Mouse (Mus musculus): ENCODE results near the gene Dpf2. TPM values are rescaled to one million over a fixed set of nuclear protein-coding genes. Genes with fewer than 3 reads are reported as not detected.

The Dpf2 gene
- polyA plus RNA-seq, 1 experiment = 34.4 TPM

GRCm38 (mm10) chr19:5889211-5889610 is 23.6 kb downstream of the Dpf2 start:
- TF ChIP-seq GATA1 (IDR thresholded peaks at IDR 0.05; ENCODE audit: low read length) = no peak

GRCm38 (mm10) chr19:5887234-5887815 is 25.5 kb downstream of the Dpf2 start:
- TF ChIP-seq GATA1 (IDR thresholded peaks at IDR 0.05; ENCODE audit: low read length) = no peak

- TF ChIP-seq GATA1 (IDR thresholded peaks at IDR 0.05; ENCODE audit: low read length) = no peak
These were observed 27.0 kb downstream of the Dpf2 start for GRCm38 (mm10) chr19:5885838-5886237.

- no peak for TF ChIP-seq GATA1 (IDR thresholded peaks at IDR 0.05; ENCODE audit: low read length)
These were observed 28.9 kb downstream of the Dpf2 start for GRCm38 (mm10) chr19:5883935-5884334.

GRCm38 (mm10) chr19:5881155-5881554 is 31.7 kb downstream of the Dpf2 start:
- no peak for TF ChIP-seq GATA1 (IDR thresholded peaks at IDR 0.05; ENCODE audit: low read length)

- no peak for TF ChIP-seq GATA1 (IDR thresholded peaks at IDR 0.05; ENCODE audit: low read length)
These were observed 33.1 kb downstream of the Dpf2 start for GRCm38 (mm10) chr19:5879735-5880134.

- no peak for TF ChIP-seq GATA1 (IDR thresholded peaks at IDR 0.05; ENCODE audit: low read length)
These were observed 33.9 kb downstream of the Dpf2 start for GRCm38 (mm10) chr19:5878916-5879315.

GRCm38 (mm10) chr19:5878362-5878722 is 34.5 kb downstream of the Dpf2 start:
- TF ChIP-seq GATA1 (IDR thresholded peaks at IDR 0.05; ENCODE audit: low read length) = no peak

GRCm38 (mm10) chr19:5877618-5878361 is 35.0 kb downstream of the Dpf2 start, which contains the start of gene Slc25a45:
Gene Slc25a45, plus strand, starts transcription at chr19:5877808.
- TF ChIP-seq GATA1 (IDR thresholded peaks at IDR 0.05; ENCODE audit: low read length) = no peak

- TF ChIP-seq GATA1 (IDR thresholded peaks at IDR 0.05; ENCODE audit: low read length) = no peak
These were observed 37.8 kb downstream of the Dpf2 start, which contains the start of gene Frmd8 for GRCm38 (mm10) chr19:5874969-5875480. Gene Frmd8, minus strand, starts transcription at chr19:5875274.

- no peak for TF ChIP-seq GATA1 (IDR thresholded peaks at IDR 0.05; ENCODE audit: low read length)
These were observed 38.3 kb downstream of the Dpf2 start for GRCm38 (mm10) chr19:5874391-5874968.

- no peak for TF ChIP-seq GATA1 (IDR thresholded peaks at IDR 0.05; ENCODE audit: low read length)
These were observed 39.8 kb downstream of the Dpf2 start for GRCm38 (mm10) chr19:5872931-5873556.

- TF ChIP-seq GATA1 (IDR thresholded peaks at IDR 0.05; ENCODE audit: low read length) = no peak
These were observed 40.3 kb downstream of the Dpf2 start for GRCm38 (mm10) chr19:5872528-5872927.

GRCm38 (mm10) chr19:5871683-5872082 is 41.1 kb downstream of the Dpf2 start:
- no peak for TF ChIP-seq GATA1 (IDR thresholded peaks at IDR 0.05; ENCODE audit: low read length)

GRCm38 (mm10) chr19:5871273-5871672 is 41.5 kb downstream of the Dpf2 start:
- no peak for TF ChIP-seq GATA1 (IDR thresholded peaks at IDR 0.05; ENCODE audit: low read length)

- TF ChIP-seq GATA1 (IDR thresholded peaks at IDR 0.05; ENCODE audit: low read length) = no peak
These were observed 44.7 kb downstream of the Dpf2 start for GRCm38 (mm10) chr19:5868096-5868495.

Data from G1E-ER4 (cell line).